Mouse (Mus musculus): ENCODE results near the gene Kansl1.

Gene Kansl1

GRCm38 (mm10) chr11:104438450-104438849 lies 30.2 kb downstream of the Kansl1 start:
- no peak for DNase-seq (ENCODE audit: low spot score in 2 of 2)

- no peak for DNase-seq (ENCODE audit: low spot score in 2 of 2)
These were observed 32.2 kb downstream of the Kansl1 start for GRCm38 (mm10) chr11:104436394-104436954.

- DNase-seq (ENCODE audit: low spot score in 2 of 2) = no peak
These were observed 32.9 kb downstream of the Kansl1 start for GRCm38 (mm10) chr11:104435753-104436152.

- no peak for DNase-seq (ENCODE audit: low spot score in 2 of 2)
These were observed 33.5 kb downstream of the Kansl1 start for GRCm38 (mm10) chr11:104435141-104435540.

- DNase-seq (ENCODE audit: low spot score in 2 of 2) = no peak
These were observed 36.4 kb downstream of the Kansl1 start for GRCm38 (mm10) chr11:104432251-104432650.

- DNase-seq (ENCODE audit: low spot score in 2 of 2) = no peak
These were observed 36.9 kb downstream of the Kansl1 start for GRCm38 (mm10) chr11:104431807-104432206.

- peak; percentile 19 to 60 for DNase-seq (ENCODE audit: low spot score in 2 of 2)
These were observed 43.8 kb downstream of the Kansl1 start for GRCm38 (mm10) chr11:104424727-104425416.

- DNase-seq (ENCODE audit: low spot score in 2 of 2) = no peak
These were observed 56.4 kb downstream of the Kansl1 start for GRCm38 (mm10) chr11:104412254-104412653.

- no peak for DNase-seq (ENCODE audit: low spot score in 2 of 2)
These were observed 61.3 kb downstream of the Kansl1 start for GRCm38 (mm10) chr11:104407391-104407790.

GRCm38 (mm10) chr11:104400961-104401360 lies 67.7 kb downstream of the Kansl1 start:
- DNase-seq (ENCODE audit: low spot score in 2 of 2) = no peak

- no peak for DNase-seq (ENCODE audit: low spot score in 2 of 2)
These were observed 69.0 kb downstream of the Kansl1 start for GRCm38 (mm10) chr11:104399459-104400216.

- no peak for DNase-seq (ENCODE audit: low spot score in 2 of 2)
These were observed 73.0 kb downstream of the Kansl1 start for GRCm38 (mm10) chr11:104395648-104396047.

- no peak for DNase-seq (ENCODE audit: low spot score in 2 of 2)
These were observed 75.5 kb downstream of the Kansl1 start for GRCm38 (mm10) chr11:104393196-104393595.

- no peak for DNase-seq (ENCODE audit: low spot score in 2 of 2)
These were observed 76.5 kb downstream of the Kansl1 start for GRCm38 (mm10) chr11:104392153-104392552.

- DNase-seq (ENCODE audit: low spot score in 2 of 2) = no peak
These were observed 81.4 kb downstream of the Kansl1 start for GRCm38 (mm10) chr11:104387284-104387683.

GRCm38 (mm10) chr11:104386595-104386994 lies 82.1 kb downstream of the Kansl1 start:
- DNase-seq (ENCODE audit: low spot score in 2 of 2) = no peak

GRCm38 (mm10) chr11:104383167-104383810 lies 85.4 kb downstream of the Kansl1 start:
- no peak for DNase-seq (ENCODE audit: low spot score in 2 of 2)

GRCm38 (mm10) chr11:104381887-104382286 lies 86.8 kb downstream of the Kansl1 start:
- DNase-seq (ENCODE audit: low spot score in 2 of 2) = no peak

GRCm38 (mm10) chr11:104379635-104380034 lies 89.0 kb downstream of the Kansl1 start:
- no peak for DNase-seq (ENCODE audit: low spot score in 2 of 2)

GRCm38 (mm10) chr11:104376291-104376690 lies 92.4 kb downstream of the Kansl1 start:
- DNase-seq (ENCODE audit: low spot score in 2 of 2) = no peak

- DNase-seq (ENCODE audit: low spot score in 2 of 2) = no peak
These were observed 101.0 kb downstream of the Kansl1 start for GRCm38 (mm10) chr11:104367486-104368190.
